Mouse (Mus musculus): ENCODE measurements at regions not wholly inside any gene's neighbourhood (a gene's known extent, or its start where the extent isn't known, plus 50 kb on each side); places are given as distances from the start of the nearest gene placed in this dataset.

- no peak for DNase-seq
Observed at GRCm38 (mm10) chr1:100551293-100551692, 778.7 kb downstream of the Cntnap5b start.

- DNase-seq: peak; percentile 7
Observed at GRCm38 (mm10) chr1:100556937-100557336, 784.4 kb downstream of the Cntnap5b start.
